Mouse (Mus musculus) WW6 (cell line): Measurements from ENCODE around the gene Olfr449.
A peak's percentile ranks its signal among the peaks of the same experiment; 100 is the strongest.

Experiments used
- DNase-seq: peaks from one replicate; pipeline ENCODE4 v3.0.0-alpha.2; 2013; ENCODE audit warnings: low read depth, low spot score

Gene Olfr449

GRCm38 (mm10) chr6:42834084-42834483 is at the start of gene Olfr449:
TSS of gene Olfr449 (plus strand) at chr6:42834384.
- DNase-seq: no peak

- DNase-seq: no peak
Measured at GRCm38 (mm10) chr6:42784793-42785192, 49.4 kb upstream of the Olfr449 start, which contains the start of gene Olfr452. TSS of gene Olfr452 (plus strand) at chr6:42785093.

- no peak for DNase-seq
Measured at GRCm38 (mm10) chr6:42790247-42790948, 43.8 kb upstream of the Olfr449 start.

- no peak for DNase-seq
Measured at GRCm38 (mm10) chr6:42790949-42791556, 43.1 kb upstream of the Olfr449 start.

- DNase-seq: no peak
Measured at GRCm38 (mm10) chr6:42794982-42795381, 39.2 kb upstream of the Olfr449 start.

GRCm38 (mm10) chr6:42811639-42812038 is 22.5 kb upstream of the Olfr449 start, which contains the start of gene Olfr450:
TSS of gene Olfr450 (plus strand) at chr6:42811939.
- no peak for DNase-seq

- DNase-seq: peak; percentile 11
Measured at GRCm38 (mm10) chr6:42860222-42860819, 26.1 kb downstream of the Olfr449 start.

- no peak for DNase-seq
Measured at GRCm38 (mm10) chr6:42869695-42870094, 35.5 kb downstream of the Olfr449 start.

GRCm38 (mm10) chr6:42876323-42876722 is 42.1 kb downstream of the Olfr449 start:
- no peak for DNase-seq
